Mouse (Mus musculus) lung, postnatal 0 days (tissue): ENCODE results near the gene Smoc2. TPM values are rescaled to one million over a fixed set of nuclear protein-coding genes. Genes with fewer than 3 reads are reported as not detected.

Experiments
- ATAC-seq: fragments of 200-750 bp; cut with Nextera tagmentation; 2 replicates; pipeline ENCODE4 v1.8.0; 2017; ENCODE audit warnings: moderate library complexity
- DNase-seq: peaks from one replicate; pipeline ENCODE4 v3.0.0-alpha.2; 2016; ENCODE audit warnings: low spot score
- H3K27ac ChIP-seq: fragments of 300-500 bp; sonication (generic); 2 replicates; pipeline ENCODE4 v1.5.1; 2014; ENCODE audit warnings: antibody characterized with exemption, mild to moderate bottlenecking, low read length, mixed read lengths
- H3K27me3 ChIP-seq: fragments of 300-500 bp; sonication (generic); replicated peaks from 2 replicates; pipeline ENCODE4 v1.6.1; 2014; ENCODE audit warnings: low read length, mixed read lengths; ENCODE audit not compliant: insufficient read depth
- H3K36me3 ChIP-seq: fragments of 300-500 bp; sonication (generic); 2 replicates; pipeline ENCODE4 v1.6.1; 2014; ENCODE audit warnings: low read length, mixed read lengths; ENCODE audit not compliant: insufficient read depth
- H3K4me1 ChIP-seq: fragments of 300-500 bp; sonication (generic); 2 replicates; pipeline ENCODE4 v1.6.1; 2014; ENCODE audit warnings: antibody characterized with exemption, low read depth, low read length, mixed read lengths; ENCODE audit not compliant: insufficient read depth
- H3K4me2 ChIP-seq: fragments of 300-500 bp; sonication (generic); replicated peaks from 2 replicates; pipeline ENCODE4 v1.6.1; 2014; ENCODE audit warnings: low read depth, mild to moderate bottlenecking, low read length, moderate library complexity, mixed read lengths
- H3K4me3 ChIP-seq: fragments of 300-500 bp; sonication (generic); 2 replicates; pipeline ENCODE4 v1.5.1; 2014; ENCODE audit warnings: low read depth, low read length
- H3K9ac ChIP-seq: fragments of 300-500 bp; sonication (generic); replicated peaks from 2 replicates; pipeline ENCODE4 v1.6.1; 2014; ENCODE audit warnings: low read depth, mild to moderate bottlenecking
- H3K9me3 ChIP-seq: fragments of 300-500 bp; sonication (generic); 2 replicates; pipeline ENCODE4 v1.6.1; 2016; ENCODE audit warnings: low read length, mixed read lengths
- CTCF ChIP-seq: IDR thresholded peaks from 2 replicates; pipeline ENCODE4 v1.5.1; 2016; ENCODE audit warnings: antibody characterized with exemption, mild to moderate bottlenecking
- EP300 ChIP-seq: IDR thresholded peaks from 2 replicates; pipeline ENCODE4 v1.6.1; 2016; ENCODE audit warnings: antibody characterized with exemption, mild to moderate bottlenecking, control low read depth
- WGBS: fragments of 180-500 bp; shearing (Covaris S2); extraction: QIAGEN DNeasy Blood & Tissue Kit; methylation state at CpG from one replicate; pipeline ENCODE4 v1.1.7; 2014; 5-methylcytosine and 5-hydroxymethylcytosine counted together
- polyA plus RNA-seq: library from polyadenylated mRNA; unstranded; fragments of >200 nt; fragmentation: Nextera tagmentation; extraction: Ambion mirVana; gene quantifications from 2 replicates; pipeline ENCODE4 v1.2.1, GENCODE M21; 2015

The Smoc2 gene
- polyA plus RNA-seq, 1 experiment from 2014 or later: 32.2 TPM

- DNase-seq (no peak), ATAC-seq (no peak)
- Histone ChIP-seq H3K4me3 (no peak overlapping the region), H3K4me1 (no peaks in the 10 kb centered on the region), H3K4me2 (no peak overlapping the region), H3K9ac (no peak overlapping the region), H3K27ac (no peak overlapping the region), H3K27me3 (no peaks in the 10 kb centered on the region), H3K9me3 (no peaks in the 10 kb centered on the region), H3K36me3 (no peaks in the 10 kb centered on the region)
- WGBS: 77% methylated on average over 5 of the region's 5 CpGs
- TF ChIP-seq CTCF (no peak), EP300 (no peak)
Measured at GRCm38 (mm10) chr17:14445611-14446010, 166.3 kb downstream of the Smoc2 start.

- no peak for ATAC-seq
- 61% methylated on average over 5 of the region's 5 CpGs for WGBS
- Histone ChIP-seq H3K4me3 (no peak overlapping the region), H3K4me1 (no peaks in the 10 kb centered on the region), H3K9ac (no peak overlapping the region), H3K27me3 (no peaks in the 10 kb centered on the region), H3K36me3 (no peaks in the 10 kb centered on the region), H3K9me3 (no peaks in the 10 kb centered on the region), H3K4me2 (no peak overlapping the region), H3K27ac (no peak overlapping the region)
- no peak for DNase-seq
- TF ChIP-seq CTCF (no peak), EP300 (no peak)
Measured at GRCm38 (mm10) chr17:14447275-14447674, 168.0 kb downstream of the Smoc2 start.

Other genes starting within 250 kb of the Smoc2 start
- gene Gm7358, start 220.0 kb upstream of the Smoc2 start, polyA plus RNA-seq: not detected in 2 replicates
- 2.5 and 2.6 TPM in 2 replicates for gene Dact2, start 75.2 kb upstream of the Smoc2 start, polyA plus RNA-seq